Mouse (Mus musculus) small intestine, adult 2 months (tissue): ENCODE measurements around the gene Gm20388.

Experiments used
- CTCF ChIP-seq: fragments of 200-500 bp; IDR thresholded peaks from 2 replicates; pipeline ENCODE4 v1.5.1; 2012; ENCODE audit warnings: low read depth, mild to moderate bottlenecking, control low read depth, inconsistent platforms, low read length, moderate library complexity, mixed read lengths; ENCODE audit not compliant: insufficient replicate concordance, insufficient read length; ENCODE audit errors: extremely low read depth
- POLR2A ChIP-seq: fragments of 200-500 bp; IDR thresholded peaks from 2 replicates; pipeline ENCODE4 v1.6.1; 2012; ENCODE audit warnings: low read depth, mild to moderate bottlenecking, control low read depth, inconsistent platforms, low read length, moderate library complexity

- TF ChIP-seq CTCF (no peak), POLR2A (no peak)
These were observed 4226.6 kb downstream of the Gm20388 start for GRCm38 (mm10) chr8:124137261-124137660.
